Mouse (Mus musculus) bone marrow macrophage, adult 2 months (primary cell): ENCODE results near the gene Spata9.

Experiments used
- CTCF ChIP-seq: IDR thresholded peaks from 2 replicates; pipeline ENCODE4 v1.5.1; 2012; ENCODE audit warnings: low read depth, mild to moderate bottlenecking, low read length, moderate library complexity
- POLR2A ChIP-seq: IDR thresholded peaks from 2 replicates; pipeline ENCODE4 v1.6.1; 2012; ENCODE audit warnings: mild to moderate bottlenecking, low read depth, low read length, borderline replicate concordance

GRCm38 (mm10) chr13:75944044-75944820, 22.7 kb upstream of the Spata9 start:
- no peak for TF ChIP-seq CTCF
- no peak for TF ChIP-seq POLR2A
